Mouse (Mus musculus) brain, embryonic 14.5 days (tissue): ENCODE measurements around the gene Crb3.

Experiments
- CTCF ChIP-seq: fragments of 200-500 bp; IDR thresholded peaks from 2 replicates; pipeline ENCODE4 v1.5.1; 2012; ENCODE audit warnings: inconsistent platforms, mild to moderate bottlenecking, moderate library complexity, borderline replicate concordance; ENCODE audit not compliant: insufficient read depth, insufficient read length; ENCODE audit errors: extremely low read depth
- POLR2A ChIP-seq: fragments of 200-500 bp; IDR thresholded peaks from 2 replicates; pipeline ENCODE4 v1.6.1; 2012; ENCODE audit warnings: mild to moderate bottlenecking, inconsistent platforms, borderline replicate concordance; ENCODE audit not compliant: poor library complexity, insufficient read depth, insufficient read length, severe bottlenecking; ENCODE audit errors: extremely low read depth

DNA sequence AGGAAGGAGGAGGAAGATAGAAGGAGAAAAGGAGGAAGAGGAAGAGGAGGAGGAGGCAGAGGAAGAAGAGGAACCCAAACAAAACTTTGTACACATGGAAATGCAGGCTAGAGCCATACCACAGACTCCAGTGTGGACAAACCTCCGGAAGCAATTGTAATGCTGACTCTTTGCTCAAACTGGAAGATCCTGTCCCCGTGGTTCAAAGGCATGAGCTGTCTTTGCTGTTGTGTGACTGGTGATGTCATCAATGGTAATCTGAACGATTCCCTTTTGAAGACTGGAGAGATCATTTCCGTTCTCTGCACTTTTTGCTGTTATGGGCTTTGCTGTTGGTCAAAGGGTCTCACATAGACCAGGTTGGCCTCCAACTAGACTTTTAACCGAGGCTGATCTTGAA is 39.4 kb downstream of the Crb3 start:
- TF ChIP-seq CTCF (no peak), POLR2A (no peak)
